Comparison of ENCODE assay signal across 13 mouse cellular contexts in the genomic region with DNA sequence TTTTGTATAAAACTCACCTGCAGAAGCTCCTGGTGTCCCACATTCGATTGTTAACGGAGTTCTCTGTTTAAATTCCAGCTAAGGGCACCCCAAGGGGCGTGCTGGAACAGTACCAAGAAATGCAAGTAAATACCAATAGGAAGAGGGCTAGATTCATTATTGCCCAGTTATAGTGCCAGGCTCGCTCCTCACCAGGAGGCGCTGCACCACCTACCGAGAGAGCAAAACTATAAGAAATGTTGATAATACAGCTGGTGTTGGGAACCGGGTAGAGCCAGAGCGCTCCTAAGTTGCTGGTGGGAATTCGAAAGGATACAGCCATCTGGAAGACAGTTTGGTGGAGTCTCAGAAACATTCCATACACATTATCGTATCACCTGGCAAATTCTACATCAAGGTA. TPM values are rescaled to one million over a fixed set of nuclear protein-coding genes. Genes with fewer than 3 reads are reported as not detected.
DNase-seq lines count a peak whose midpoint lies in the region; ATAC-seq and TF ChIP-seq lines count a peak whose summit lies in the region.
"Had no signal": no experiment of that assay in that cellular context is flagged by ENCODE, and none has a peak within 500 bp of the region (broad histone marks: within the 10 kb centered on the region; RNA-seq: fewer than 3 reads in every experiment).

No protein-coding gene starts in this region.

- peaks cover 29% of the 10 kb centered on the region for H3K4me1 ChIP-seq in liver, embryonic 13.5 days (replicated peaks)

- WGBS in liver, embryonic 13.5 days (ENCODE audit: insufficient replicate concordance): 74% methylated on average over 10 of the region's 10 CpGs

- H3K36me3 ChIP-seq in liver, embryonic 13.5 days: no peaks in the 10 kb centered on the region
- H3K36me3 ChIP-seq: heart, embryonic 13.5 days; neural tube, embryonic 12.5 days had no signal

- H3K27ac ChIP-seq in gastrocnemius, adult 2 months: no peak overlapping the region
- peak overlapping the region; percentile 80; the same call in 1 of the 2 replicates for H3K27ac ChIP-seq in liver, embryonic 13.5 days
- H3K27ac ChIP-seq: heart, embryonic 13.5 days; macrophage; neural tube, embryonic 12.5 days had no signal

- intact Hi-C loops in gastrocnemius, adult 2 months (cut with DNase I): no loop called here

- no peak overlapping the region for H3K9ac ChIP-seq in liver, embryonic 13.5 days
- H3K9ac ChIP-seq: heart, embryonic 13.5 days; neural tube, embryonic 12.5 days had no signal

- H3K4me2 ChIP-seq in liver, embryonic 13.5 days: peak overlapping the region; percentile 41
- H3K4me2 ChIP-seq: heart, embryonic 13.5 days; neural tube, embryonic 12.5 days had no signal

- no peaks in the 10 kb centered on the region for H3K27me3 ChIP-seq in liver, embryonic 13.5 days
- H3K27me3 ChIP-seq: neural tube, embryonic 12.5 days had no signal

- no peak overlapping the region for H3K4me3 ChIP-seq in gastrocnemius, adult 2 months
- H3K4me3 ChIP-seq in liver, embryonic 13.5 days (replicated peaks): no peak overlapping the region
- H3K4me3 ChIP-seq: heart, embryonic 13.5 days; neural tube, embryonic 12.5 days had no signal

- no peak for ATAC-seq in liver, embryonic 13.5 days (ENCODE audit: low read depth)
- ATAC-seq: forebrain, embryonic 16.5 days had no signal

- DNase-seq in gastrocnemius, adult 2 months: no peak
- no peak for DNase-seq in gastrocnemius, postnatal 4 days (ENCODE audit: low spot score in 2 of 2)
- DNase-seq in right cerebral cortex, postnatal 4 days: peak; percentile 22
- no peak for DNase-seq in right cerebral cortex, adult 18-20 months
- DNase-seq in liver, embryonic 13.5 days: no peak
- DNase-seq in thymus, postnatal 36 days: peak; percentile 40 to 49
- no peak for DNase-seq in embryo, embryonic 11 days
- no peak for DNase-seq in spleen, adult 12 weeks (ENCODE audit: low spot score)
- DNase-seq: adrenal gland, postnatal 25 days had no signal

- TF ChIP-seq CTCF in gastrocnemius, adult 2 months (IDR thresholded peaks at IDR 0.05): peak; percentile 25; the same call in 1 of the 2 replicates

- H3K9me3 ChIP-seq in liver, embryonic 13.5 days (replicated peaks): no peaks in the 10 kb centered on the region
- H3K9me3 ChIP-seq: heart, embryonic 13.5 days; neural tube, embryonic 12.5 days had no signal

RNA-seq across cellular contexts. Expression of gene Urb2, which starts 56.7 kb away (rescaled TPM):
- 1 to 10 TPM; 5.8 to 6.0 TPM for total RNA-seq in gastrocnemius, adult 2 months (2021)
- total RNA-seq in gastrocnemius, postnatal 4 days (2021): 10 to 100 TPM in 1 of 2 experiments, 1 to 10 TPM in 1; 9.8 to 10.5 TPM
- polyA plus RNA-seq in liver, embryonic 13.5 days (2015; fragmentation: Nextera tagmentation; extraction: Ambion mirVana): 2.5 and 4.0 TPM in 2 replicates

RNA-seq across cellular contexts. Expression of gene Taf5l, which starts 56.8 kb away (rescaled TPM):
- total RNA-seq in gastrocnemius, adult 2 months (2021): 10 to 100 TPM; 14.6 to 15.2 TPM
- 10 to 100 TPM; 17.5 to 21.9 TPM for total RNA-seq in gastrocnemius, postnatal 4 days (2021)
- 28.6 and 29.9 TPM in 2 replicates for polyA plus RNA-seq in liver, embryonic 13.5 days (2015; fragmentation: Nextera tagmentation; extraction: Ambion mirVana)

Comparison
In these comparisons a context has a peak if more than half of its experiments do, and no peak if none do; other contexts are left out.
1. DNase-seq: peak in right cerebral cortex, postnatal 4 days (single experiment) and thymus, postnatal 36 days (2 of 2); none in gastrocnemius, adult 2 months (single experiment), gastrocnemius, postnatal 4 days (0 of 2), right cerebral cortex, adult 18-20 months (single experiment), liver, embryonic 13.5 days (single experiment), embryo, embryonic 11 days (single experiment) and spleen, adult 12 weeks (single experiment).